Mouse (Mus musculus): Measurements from ENCODE around the gene Olfr237-ps1. TPM values are rescaled to one million over a fixed set of nuclear protein-coding genes. Genes with fewer than 3 reads are reported as not detected.

Olfr237-ps1 gene
- polyA plus RNA-seq, 1 experiment: not detected

- TF ChIP-seq POLR2A (IDR thresholded peaks at IDR 0.05; ENCODE audit: borderline replicate concordance, control insufficient read depth, low read depth, low read length): no peak
- TF ChIP-seq CTCF (IDR thresholded peaks at IDR 0.05; ENCODE audit: control insufficient read depth, insufficient read depth, low read length): no peak
- Histone ChIP-seq H3K27ac (ENCODE audit: control insufficient read depth, insufficient read depth, low read depth, low read length, poor library complexity) (no peak overlapping the region), H3K4me1 (ENCODE audit: control insufficient read depth, insufficient read depth, low read length) (no peaks in the 10 kb centered on the region), H3K4me3 (replicated peaks; ENCODE audit: control insufficient read depth, low read depth, low read length) (no peak overlapping the region)
- WGBS: 75% methylated on average over 3 of the region's 3 CpGs
Measured at GRCm38 (mm10) chr6:43190986-43191385, 44.6 kb downstream of the Olfr237-ps1 start.

GRCm38 (mm10) chr6:43196781-43197180 lies 50.4 kb downstream of the Olfr237-ps1 start, which contains the start of gene Olfr435:
TSS of gene Olfr435 (plus strand) at chr6:43197146.
- TF ChIP-seq POLR2A (IDR thresholded peaks at IDR 0.05; ENCODE audit: borderline replicate concordance, control insufficient read depth, low read depth, low read length) (no peak), CTCF (IDR thresholded peaks at IDR 0.05; ENCODE audit: control insufficient read depth, insufficient read depth, low read length) (no peak)
- Histone ChIP-seq H3K4me1 (ENCODE audit: control insufficient read depth, insufficient read depth, low read length) (no peaks in the 10 kb centered on the region), H3K4me3 (replicated peaks; ENCODE audit: control insufficient read depth, low read depth, low read length) (no peak within 1 kb of the TSS), H3K27ac (ENCODE audit: control insufficient read depth, insufficient read depth, low read depth, low read length, poor library complexity) (no peak within 1 kb of the TSS)

GRCm38 (mm10) chr6:43198094-43198493 lies 51.7 kb downstream of the Olfr237-ps1 start:
- 57% methylated on average over 3 of the region's 3 CpGs for WGBS
- no peak for TF ChIP-seq CTCF (IDR thresholded peaks at IDR 0.05; ENCODE audit: control insufficient read depth, insufficient read depth, low read length)
- no peak for TF ChIP-seq POLR2A (IDR thresholded peaks at IDR 0.05; ENCODE audit: borderline replicate concordance, control insufficient read depth, low read depth, low read length)
- H3K4me3 ChIP-seq (replicated peaks; ENCODE audit: control insufficient read depth, low read depth, low read length): no peak overlapping the region
- H3K27ac ChIP-seq (ENCODE audit: control insufficient read depth, insufficient read depth, low read depth, low read length, poor library complexity): no peak overlapping the region
- no peaks in the 10 kb centered on the region for H3K4me1 ChIP-seq (ENCODE audit: control insufficient read depth, insufficient read depth, low read length)

- Histone ChIP-seq H3K27ac (ENCODE audit: control insufficient read depth, insufficient read depth, low read depth, low read length, poor library complexity) (no peak overlapping the region), H3K4me3 (replicated peaks; ENCODE audit: control insufficient read depth, low read depth, low read length) (no peak overlapping the region), H3K4me1 (ENCODE audit: control insufficient read depth, insufficient read depth, low read length) (no peaks in the 10 kb centered on the region)
- no peak for TF ChIP-seq CTCF (IDR thresholded peaks at IDR 0.05; ENCODE audit: control insufficient read depth, insufficient read depth, low read length)
- TF ChIP-seq POLR2A (IDR thresholded peaks at IDR 0.05; ENCODE audit: borderline replicate concordance, control insufficient read depth, low read depth, low read length): no peak
Measured at GRCm38 (mm10) chr6:43202786-43203185, 56.4 kb downstream of the Olfr237-ps1 start.

GRCm38 (mm10) chr6:43205355-43205754 lies 59.0 kb downstream of the Olfr237-ps1 start:
- Histone ChIP-seq H3K4me3 (replicated peaks; ENCODE audit: control insufficient read depth, low read depth, low read length) (no peak overlapping the region), H3K27ac (ENCODE audit: control insufficient read depth, insufficient read depth, low read depth, low read length, poor library complexity) (no peak overlapping the region), H3K4me1 (ENCODE audit: control insufficient read depth, insufficient read depth, low read length) (no peaks in the 10 kb centered on the region)
- 47% methylated on average over 2 of the region's 2 CpGs for WGBS
- no peak for TF ChIP-seq CTCF (IDR thresholded peaks at IDR 0.05; ENCODE audit: control insufficient read depth, insufficient read depth, low read length)
- TF ChIP-seq POLR2A (IDR thresholded peaks at IDR 0.05; ENCODE audit: borderline replicate concordance, control insufficient read depth, low read depth, low read length): no peak

Other genes with a start within 250 kb of the Olfr237-ps1 start
- gene Olfr447, start 237.7 kb upstream of the Olfr237-ps1 start, polyA plus RNA-seq (2011; ENCODE audit: insufficient read depth, insufficient read length, low replicate concordance, missing spikeins): not detected in 2 replicates
- not detected in 2 replicates for gene Olfr446, start 225.2 kb upstream of the Olfr237-ps1 start, polyA plus RNA-seq (2011; ENCODE audit: insufficient read depth, insufficient read length, low replicate concordance, missing spikeins)
- gene Olfr444, start 197.5 kb upstream of the Olfr237-ps1 start, polyA plus RNA-seq (2011; ENCODE audit: insufficient read depth, insufficient read length, low replicate concordance, missing spikeins): not detected in 2 replicates
- not detected in 2 replicates for gene Olfr441, start 40.2 kb upstream of the Olfr237-ps1 start, polyA plus RNA-seq (2011; ENCODE audit: insufficient read depth, insufficient read length, low replicate concordance, missing spikeins)
- not detected in 2 replicates for gene Olfr437, start 16.7 kb downstream of the Olfr237-ps1 start, polyA plus RNA-seq (2011; ENCODE audit: insufficient read depth, insufficient read length, low replicate concordance, missing spikeins)
- not detected in 2 replicates for gene Olfr13, start 25.6 kb downstream of the Olfr237-ps1 start, polyA plus RNA-seq (2011; ENCODE audit: insufficient read depth, insufficient read length, low replicate concordance, missing spikeins)
- gene Olfr435, start 50.6 kb downstream of the Olfr237-ps1 start, polyA plus RNA-seq (2011; ENCODE audit: insufficient read depth, insufficient read length, low replicate concordance, missing spikeins): not detected in 2 replicates
- gene Olfr434, start 66.5 kb downstream of the Olfr237-ps1 start, polyA plus RNA-seq (2011; ENCODE audit: insufficient read depth, insufficient read length, low replicate concordance, missing spikeins): not detected in 2 replicates
- not detected in 2 replicates for gene Olfr47, start 85.0 kb downstream of the Olfr237-ps1 start, polyA plus RNA-seq (2011; ENCODE audit: insufficient read depth, insufficient read length, low replicate concordance, missing spikeins)
- gene Arhgef5, start 119.0 kb downstream of the Olfr237-ps1 start, polyA plus RNA-seq (2011; ENCODE audit: insufficient read depth, insufficient read length, low replicate concordance, missing spikeins): 2.0 and 2.5 TPM in 2 replicates
- not detected in 2 replicates for gene Nobox, start 163.0 kb downstream of the Olfr237-ps1 start, polyA plus RNA-seq (2011; ENCODE audit: insufficient read depth, insufficient read length, low replicate concordance, missing spikeins)

All from bone marrow, adult 2 months (tissue).